In the genomic region with DNA sequence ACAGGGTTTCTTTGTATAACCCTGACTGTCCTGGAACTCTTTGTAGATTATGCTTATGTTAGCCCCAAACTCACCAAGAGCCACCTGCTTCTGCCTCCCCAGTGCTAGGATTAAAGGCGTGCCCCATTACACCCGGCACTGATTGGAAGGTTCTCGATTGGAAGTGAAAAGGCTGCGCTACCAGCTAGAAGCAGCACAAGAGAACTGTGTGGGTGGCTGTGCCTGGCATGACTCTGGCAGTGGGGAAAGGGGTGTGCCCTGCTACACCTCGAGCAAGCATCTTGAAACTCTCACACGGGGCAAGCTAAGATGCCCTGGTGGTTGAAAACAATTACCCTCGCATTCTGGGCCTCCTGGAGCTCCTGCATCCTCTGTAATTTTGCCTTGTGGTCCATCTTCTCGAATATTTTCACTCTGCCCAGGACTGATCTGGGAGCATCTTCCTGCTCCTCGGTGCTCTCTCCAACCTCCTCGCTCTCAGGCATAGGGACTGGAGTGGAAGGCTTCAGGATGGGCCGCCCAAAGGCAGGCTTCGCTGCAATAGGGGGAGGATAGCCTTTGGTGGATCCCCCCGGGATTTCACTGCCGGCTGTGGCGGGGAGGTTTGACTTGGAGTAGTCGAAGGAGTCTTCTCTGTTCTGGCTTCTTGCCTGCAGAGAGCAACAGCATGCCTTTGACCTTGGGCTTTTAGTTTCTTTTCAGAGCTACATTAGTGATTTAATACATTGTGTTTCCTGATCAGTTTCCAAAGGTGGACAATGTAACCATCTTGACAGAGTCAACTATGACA, we compare ENCODE assay signal across 10 mouse cellular contexts.
"Had no signal": no experiment of that assay in that cellular context is flagged by ENCODE, and none has a peak within 500 bp of the region (broad histone marks: within the 10 kb centered on the region; RNA-seq: fewer than 3 reads in every experiment).

No protein-coding gene starts in this region.

- DNase-seq: kidney, adult 18-20 months; kidney, postnatal 36 days; layer of hippocampus, adult 9-11 months; layer of hippocampus, postnatal 36 days; lung, embryonic 14.5 days; lung, postnatal 10 days; lung, postnatal 4 days; midbrain, embryonic 14.5 days; right cerebral cortex, postnatal 25 days; thymus, postnatal 4 days had no signal
